Mouse (Mus musculus) heart, adult 2 months (tissue): Measurements from ENCODE around the gene Tsx. TPM values are rescaled to one million over a fixed set of nuclear protein-coding genes. Genes with fewer than 3 reads are reported as not detected.

ENCODE experiments used
- DNase-seq, 2 experiments: peaks; one replicate each; pipeline ENCODE4 v3.0.0; 2021
- H3K27ac ChIP-seq: fragments of 200-600 bp; 2 replicates; pipeline ENCODE4 v1.8.1; 2022
- H3K27me3 ChIP-seq: fragments of 200-500 bp; 2 replicates; pipeline ENCODE4 v1.6.1; 2012; ENCODE audit warnings: mild to moderate bottlenecking, low read length, inconsistent platforms, mixed read lengths; ENCODE audit not compliant: control insufficient read depth, insufficient read depth
- H3K36me3 ChIP-seq: fragments of 200-500 bp; 2 replicates; pipeline ENCODE4 v1.6.1; 2012; ENCODE audit warnings: low read length, inconsistent platforms; ENCODE audit not compliant: control insufficient read depth, insufficient read depth
- H3K4me1 ChIP-seq: fragments of 200-500 bp; 2 replicates; pipeline ENCODE4 v1.6.1; 2011; ENCODE audit warnings: low read length; ENCODE audit not compliant: control insufficient read depth, insufficient read depth
- H3K4me3 ChIP-seq: fragments of 200-600 bp; 2 replicates; pipeline ENCODE4 v1.8.1; 2022
- H3K79me2 ChIP-seq: fragments of 200-500 bp; replicated peaks from 2 replicates; pipeline ENCODE4 v1.6.1; 2012; ENCODE audit warnings: mild to moderate bottlenecking, inconsistent platforms, low read length, moderate library complexity, mixed read lengths; ENCODE audit not compliant: control insufficient read depth, insufficient read depth
- H3K9ac ChIP-seq: fragments of 200-500 bp; 2 replicates; pipeline ENCODE4 v1.6.1; 2012; ENCODE audit warnings: low read depth, mild to moderate bottlenecking, control low read depth, inconsistent platforms, low read length, mixed read lengths
- CTCF ChIP-seq: fragments of 200-600 bp; IDR thresholded peaks from 2 replicates; pipeline ENCODE4 v1.8.1; 2022; ENCODE audit warnings: antibody characterized with exemption, mild to moderate bottlenecking, moderate library complexity
- EP300 ChIP-seq: fragments of 200-500 bp; IDR thresholded peaks from 2 replicates; pipeline ENCODE4 v1.6.1; 2011; ENCODE audit warnings: low read depth, low read length, control low read depth; ENCODE audit not compliant: insufficient read depth
- POLR2A ChIP-seq: fragments of 200-500 bp; IDR thresholded peaks from 2 replicates; pipeline ENCODE4 v1.6.1; 2011; ENCODE audit warnings: mild to moderate bottlenecking, low read depth, low read length, control low read depth; ENCODE audit not compliant: insufficient read depth
- WGBS: fragments of 180-500 bp; shearing (Covaris S2); methylation state at CpG from one replicate; pipeline ENCODE4 v1.1.7; 2018; 5-methylcytosine and 5-hydroxymethylcytosine counted together
- intact Hi-C: fragments of 180-260 bp; cut with DNase I; formaldehyde crosslinking; loops from one replicate; pipeline ENCODE4 v1.15.1; 2025
- long read RNA-seq: library from polyadenylated mRNA; stranded (forward); transcript quantifications from one replicate; pipeline ENCODE4 v2.0.0, GENCODE M21; 2021
- polyA plus RNA-seq: library from polyadenylated mRNA; depleted of rRNA; stranded (reverse); fragments of >200 nt; gene quantifications from 2 replicates; pipeline ENCODE4 v1.2.3, GENCODE M21; 2012; rRNA removed
- total RNA-seq, 2 experiments: library from RNA; stranded (reverse); gene quantifications; 2 replicates each; pipeline ENCODE4 v1.2.3; 2021

Tsx gene
- total RNA-seq (not detected), polyA plus RNA-seq (0.38 TPM in 1 of 2 replicates, not detected in the other)
- long read RNA-seq, result 0 reads

- no peak within 1 kb of the TSS for H3K27ac ChIP-seq
- TF ChIP-seq EP300 (no peak), POLR2A (no peak), CTCF (no peak)
- H3K4me3 ChIP-seq, result no peak within 1 kb of the TSS
- H3K4me1 ChIP-seq, result no peaks in the 10 kb centered on the region
- H3K9ac ChIP-seq, result no peak within 1 kb of the TSS
- WGBS, result 76% methylated on average over 5 of the region's 5 CpGs
- DNase-seq, result no peak
- no peaks in the 10 kb centered on the region for H3K27me3 ChIP-seq
- intact Hi-C loops, result no loop called here
- H3K79me2 ChIP-seq, result no peaks in the 10 kb centered on the region
- H3K36me3 ChIP-seq, result no peaks in the 10 kb centered on the region
Measured at GRCm38 (mm10) chrX:103414167-103414566, at the start of gene Tsx. Gene Tsx (plus strand): TSS chrX:103414467.

- Histone ChIP-seq H3K79me2 (no peaks in the 10 kb centered on the region), H3K4me1 (no peaks in the 10 kb centered on the region), H3K4me3 (no peak overlapping the region), H3K9ac (no peak overlapping the region), H3K27ac (no peak overlapping the region), H3K36me3 (no peaks in the 10 kb centered on the region), H3K27me3 (no peaks in the 10 kb centered on the region)
- 63% methylated on average over 5 of the region's 5 CpGs for WGBS
- peak in 1 of 2 experiments; percentile 2 for DNase-seq
- TF ChIP-seq POLR2A (no peak), CTCF (no peak), EP300 (no peak)
- intact Hi-C loops, result no loop called here
Measured at GRCm38 (mm10) chrX:103366201-103366600, 48.1 kb upstream of the Tsx start.

- intact Hi-C loops, result no loop called here
- no peaks in the 10 kb centered on the region for H3K79me2 ChIP-seq
- TF ChIP-seq EP300, result no peak
- TF ChIP-seq POLR2A, result no peak
- TF ChIP-seq CTCF, result no peak
- no peak overlapping the region for H3K4me3 ChIP-seq
- H3K27ac ChIP-seq, result no peak overlapping the region
- H3K36me3 ChIP-seq, result no peaks in the 10 kb centered on the region
- no peak overlapping the region for H3K9ac ChIP-seq
- 66% methylated on average over 3 of the region's 3 CpGs for WGBS
- H3K27me3 ChIP-seq, result no peaks in the 10 kb centered on the region
- no peaks in the 10 kb centered on the region for H3K4me1 ChIP-seq
- no peak for DNase-seq
Measured at GRCm38 (mm10) chrX:103368650-103369049, 45.6 kb upstream of the Tsx start.

- 37% methylated on average over 2 of the region's 2 CpGs for WGBS
- Histone ChIP-seq H3K4me1 (no peaks in the 10 kb centered on the region), H3K27me3 (no peaks in the 10 kb centered on the region)
Measured at GRCm38 (mm10) chrX:103371221-103371620, 43.0 kb upstream of the Tsx start.

GRCm38 (mm10) chrX:103371627-103372026, 42.6 kb upstream of the Tsx start:
- no peaks in the 10 kb centered on the region for H3K27me3 ChIP-seq
- TF ChIP-seq CTCF (peak; percentile 72), EP300 (no peak), POLR2A (no peak)
- WGBS, result 27% methylated on average over 2 of the region's 2 CpGs
- no peak for DNase-seq
- H3K36me3 ChIP-seq, result no peaks in the 10 kb centered on the region
- intact Hi-C loops, result loop anchor here (1.0 kb wide), 2 partner anchors 97 to 111 kb away; no protein-coding TSS in a partner anchor
- no peaks in the 10 kb centered on the region for H3K4me1 ChIP-seq
- no peak overlapping the region for H3K4me3 ChIP-seq
- H3K27ac ChIP-seq, result no peak overlapping the region
- no peaks in the 10 kb centered on the region for H3K79me2 ChIP-seq
- no peak overlapping the region for H3K9ac ChIP-seq

More at GRCm38 (mm10) chrX:103371221-103371620, 43.0 kb upstream of the Tsx start:
- intact Hi-C loops, result loop anchor here (1.0 kb wide), 2 partner anchors 97 to 111 kb away; no protein-coding TSS in a partner anchor
- no peak overlapping the region for H3K27ac ChIP-seq
- DNase-seq, result no peak
- H3K4me3 ChIP-seq, result no peak overlapping the region
- no peak overlapping the region for H3K9ac ChIP-seq
- TF ChIP-seq CTCF (no peak), POLR2A (no peak), EP300 (no peak)
- H3K79me2 ChIP-seq, result no peaks in the 10 kb centered on the region
- H3K36me3 ChIP-seq, result no peaks in the 10 kb centered on the region

- Histone ChIP-seq H3K9ac (no peak overlapping the region), H3K4me1 (no peaks in the 10 kb centered on the region), H3K36me3 (no peaks in the 10 kb centered on the region), H3K27me3 (no peaks in the 10 kb centered on the region), H3K27ac (no peak overlapping the region), H3K4me3 (no peak overlapping the region), H3K79me2 (no peaks in the 10 kb centered on the region)
- intact Hi-C loops, result no loop called here
- WGBS, result 74% methylated on average over 5 of the region's 5 CpGs
- peak in 1 of 2 experiments; percentile 2 for DNase-seq
- TF ChIP-seq POLR2A, result no peak
- no peak for TF ChIP-seq EP300
- TF ChIP-seq CTCF, result peak; percentile 62
Measured at GRCm38 (mm10) chrX:103374250-103374649, 40.0 kb upstream of the Tsx start.
